Mouse (Mus musculus) ES-E14 (cell line): ENCODE measurements around the gene B4galnt1.

ENCODE experiments used
- CHD2 ChIP-seq: IDR thresholded peaks from 2 replicates; pipeline ENCODE4 v1.6.1; 2014; ENCODE audit warnings: mild to moderate bottlenecking, low read depth, low read length, inconsistent platforms
- HCFC1 ChIP-seq: IDR thresholded peaks from 2 replicates; pipeline ENCODE4 v1.6.1; 2012; ENCODE audit warnings: low read length, inconsistent platforms, borderline replicate concordance; ENCODE audit not compliant: insufficient read depth
- MAFK ChIP-seq: IDR thresholded peaks from 2 replicates; pipeline ENCODE4 v1.6.1; 2014; ENCODE audit warnings: mild to moderate bottlenecking, low read depth, low read length, inconsistent platforms; ENCODE audit not compliant: insufficient read depth
- ZC3H11A ChIP-seq: IDR thresholded peaks from 2 replicates; pipeline ENCODE4 v1.6.1; 2012; ENCODE audit warnings: low read depth, mild to moderate bottlenecking, inconsistent platforms, low read length, borderline replicate concordance
- ZNF384 ChIP-seq: IDR thresholded peaks from 2 replicates; pipeline ENCODE4 v1.6.1; 2012; ENCODE audit warnings: low read depth, low read length, inconsistent platforms

- TF ChIP-seq HCFC1 (no peak), CHD2 (no peak), ZC3H11A (no peak), ZNF384 (no peak), MAFK (no peak)
These were observed 23.0 kb downstream of the B4galnt1 start for GRCm38 (mm10) chr10:127188079-127188453.
